Mouse (Mus musculus) hindbrain, embryonic 14.5 days (tissue): ENCODE results near the gene Cyb5b. TPM values are rescaled to one million over a fixed set of nuclear protein-coding genes. Genes with fewer than 3 reads are reported as not detected.

Experiments used
- ATAC-seq: fragments of 200-750 bp; cut with Nextera tagmentation; 2 replicates; pipeline ENCODE4 v1.8.0; 2017; ENCODE audit warnings: moderate number of reproducible peaks, mild to moderate bottlenecking, moderate TSS enrichment, moderate library complexity; ENCODE audit not compliant: low FRiP score
- DNase-seq: peaks from one replicate; pipeline ENCODE4 v3.0.0-alpha.2; 2015; ENCODE audit warnings: low spot score
- H3K27ac ChIP-seq: fragments of 300-500 bp; sonication (generic); 2 replicates; pipeline ENCODE4 v1.5.1; 2014; ENCODE audit warnings: mild to moderate bottlenecking, moderate library complexity
- H3K27me3 ChIP-seq: fragments of 300-500 bp; sonication (generic); 2 replicates; pipeline ENCODE4 v1.6.1; 2014; ENCODE audit warnings: mild to moderate bottlenecking, low read length, mixed read lengths; ENCODE audit not compliant: control insufficient read depth, insufficient read depth
- H3K36me3 ChIP-seq: fragments of 300-500 bp; sonication (generic); replicated peaks from 2 replicates; pipeline ENCODE4 v1.6.1; 2014; ENCODE audit not compliant: control insufficient read depth, insufficient read depth
- H3K4me1 ChIP-seq: fragments of 300-500 bp; sonication (generic); replicated peaks from 2 replicates; pipeline ENCODE4 v1.6.1; 2014; ENCODE audit warnings: antibody characterized with exemption, low read length, mixed read lengths; ENCODE audit not compliant: control insufficient read depth, insufficient read depth
- H3K4me2 ChIP-seq: fragments of 300-500 bp; sonication (generic); replicated peaks from 2 replicates; pipeline ENCODE4 v1.6.1; 2014; ENCODE audit warnings: mild to moderate bottlenecking, moderate library complexity
- H3K4me3 ChIP-seq: fragments of 300-500 bp; sonication (generic); replicated peaks from 2 replicates; pipeline ENCODE4 v1.5.1; 2014; ENCODE audit warnings: mild to moderate bottlenecking, low read length
- H3K9ac ChIP-seq: fragments of 300-500 bp; sonication (generic); 2 replicates; pipeline ENCODE4 v1.6.1; 2014
- H3K9me3 ChIP-seq: fragments of 300-500 bp; sonication (generic); 2 replicates; pipeline ENCODE4 v1.6.1; 2016; ENCODE audit warnings: low read length; ENCODE audit not compliant: control insufficient read depth
- WGBS: fragments of 180-500 bp; shearing (Covaris S2); extraction: QIAGEN DNeasy Blood & Tissue Kit; methylation state at CpG from one replicate; pipeline ENCODE4 v1.1.7; 2014; 5-methylcytosine and 5-hydroxymethylcytosine counted together
- polyA plus RNA-seq: library from polyadenylated mRNA; unstranded; fragments of >200 nt; fragmentation: Nextera tagmentation; extraction: Ambion mirVana; gene quantifications from 2 replicates; pipeline ENCODE4 v1.2.1, GENCODE M21; 2014

The Cyb5b gene
- polyA plus RNA-seq, 1 experiment from 2014 or later: 126 TPM

DNA sequence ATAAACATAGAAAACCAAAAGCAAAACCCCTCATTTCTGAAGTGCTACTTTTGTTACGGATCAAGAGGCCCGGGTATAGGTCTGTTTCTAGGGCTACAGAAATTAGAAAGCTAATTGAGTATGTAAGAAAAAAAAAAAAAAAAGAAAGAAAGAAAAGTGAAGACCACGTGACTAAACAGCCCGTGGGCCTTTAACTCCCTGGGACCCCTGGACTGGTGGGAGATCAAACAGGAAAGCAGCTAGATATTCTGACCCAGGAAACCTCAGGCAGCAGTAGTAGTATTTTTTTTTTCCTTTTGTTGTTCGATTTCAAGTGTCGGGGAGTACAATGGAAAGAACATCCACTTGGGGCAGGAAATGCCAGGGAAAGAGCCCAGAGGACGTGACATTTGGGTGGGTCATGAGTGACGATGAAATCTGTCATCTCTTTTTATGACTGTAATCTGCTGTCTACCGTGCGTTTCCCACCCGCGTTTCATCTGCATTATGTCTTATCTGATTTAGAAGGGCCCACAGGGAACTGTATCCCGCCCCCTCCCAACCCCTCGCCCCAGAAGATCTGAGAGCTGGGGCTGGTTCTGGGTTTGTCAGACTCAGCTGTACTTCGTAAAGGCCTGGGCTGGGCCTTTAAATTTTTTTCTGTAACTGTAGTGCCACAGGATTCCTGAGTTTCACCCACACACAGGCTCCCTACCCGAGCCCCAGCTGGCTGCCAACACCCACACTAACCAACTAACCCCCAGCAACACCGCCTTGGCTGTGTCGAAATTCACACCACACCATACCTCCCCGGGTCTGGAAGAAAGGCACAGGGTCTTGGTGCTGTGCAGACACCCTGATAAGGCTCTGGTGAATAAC lies 36.1 kb upstream of the Cyb5b start:
- Histone ChIP-seq H3K9ac (no peak overlapping the region), H3K4me2 (0 out of 2 replicates have a peak overlapping the region, but pooled peaks have one; percentile 7), H3K36me3 (no peaks in the 10 kb centered on the region), H3K27me3 (no peaks in the 10 kb centered on the region), H3K9me3 (no peaks in the 10 kb centered on the region), H3K4me1 (no peaks in the 10 kb centered on the region), H3K27ac (no peak overlapping the region), H3K4me3 (no peak overlapping the region)
- DNase-seq (no peak), ATAC-seq (no peak)
- WGBS: 61% methylated on average over 19 of the region's 19 CpGs

DNA sequence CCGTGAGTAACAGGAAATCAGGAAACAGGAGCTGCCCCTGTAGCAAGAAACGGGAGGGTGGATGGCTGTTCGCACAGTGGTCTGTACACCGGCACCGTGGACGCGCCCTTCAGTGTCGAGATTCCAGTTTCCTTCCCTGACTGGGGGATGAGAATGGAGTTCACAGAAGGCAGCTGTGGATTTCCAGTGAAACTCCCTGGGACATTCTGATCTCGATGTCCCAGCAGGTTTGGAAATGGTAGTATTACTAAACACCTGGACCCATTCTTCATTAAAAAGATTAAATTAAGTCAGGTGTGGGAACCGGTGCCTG lies 35.5 kb upstream of the Cyb5b start:
- WGBS: 86% methylated on average over 10 of the region's 10 CpGs
- no peak for ATAC-seq
- no peak overlapping the region for H3K9ac ChIP-seq
- no peaks in the 10 kb centered on the region for H3K36me3 ChIP-seq
- H3K4me3 ChIP-seq: no peak overlapping the region
- H3K4me1 ChIP-seq: no peaks in the 10 kb centered on the region
- H3K9me3 ChIP-seq: no peaks in the 10 kb centered on the region
- DNase-seq: no peak
- H3K4me2 ChIP-seq: no peak overlapping the region
- no peak overlapping the region for H3K27ac ChIP-seq
- H3K27me3 ChIP-seq: no peaks in the 10 kb centered on the region

DNA sequence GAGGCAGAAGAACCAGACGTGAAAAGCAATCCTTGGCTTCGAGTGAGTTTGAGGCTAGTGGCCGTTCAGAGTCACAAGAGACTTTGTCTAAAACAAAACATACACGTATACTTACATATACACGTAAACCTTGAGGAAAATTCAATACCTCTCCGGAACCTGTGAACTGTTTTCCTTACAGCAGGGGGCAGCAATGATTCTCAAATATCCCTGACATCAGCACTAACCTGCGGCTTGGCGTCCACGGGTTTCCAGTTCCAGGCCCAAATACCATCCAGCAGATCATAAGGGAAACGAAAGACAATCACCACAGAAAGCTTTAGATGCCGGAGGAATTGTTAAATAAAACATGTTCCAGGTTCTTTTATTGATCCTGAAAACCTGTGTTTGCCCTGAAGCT lies 34.4 kb upstream of the Cyb5b start:
- Histone ChIP-seq H3K9ac (no peak overlapping the region), H3K4me2 (no peak overlapping the region), H3K4me1 (no peaks in the 10 kb centered on the region), H3K36me3 (no peaks in the 10 kb centered on the region), H3K27ac (no peak overlapping the region), H3K9me3 (no peaks in the 10 kb centered on the region), H3K27me3 (no peaks in the 10 kb centered on the region), H3K4me3 (no peak overlapping the region)
- WGBS: 14% methylated on average over 11 of the region's 11 CpGs
- DNase-seq (peak; percentile 84), ATAC-seq (no peak)

DNA sequence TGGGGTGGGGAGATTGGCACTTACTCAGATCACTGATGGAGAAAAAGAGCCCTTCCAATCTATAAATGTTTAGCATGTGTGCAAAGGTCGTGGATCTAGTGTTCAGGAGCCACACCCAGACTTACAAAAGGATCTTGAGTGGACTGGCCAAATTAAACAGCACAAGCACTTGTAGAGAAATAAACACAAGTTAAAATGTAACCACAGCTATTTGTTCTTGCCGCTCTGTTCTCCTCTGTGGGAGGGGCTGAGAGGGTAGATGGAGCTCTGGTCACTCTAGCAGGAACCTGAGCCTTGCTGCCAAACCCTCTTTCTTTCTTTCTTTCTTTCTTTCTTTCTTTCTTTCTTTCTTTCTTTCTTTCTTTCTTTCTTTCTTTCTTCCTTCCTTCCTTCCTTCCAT lies 33.4 kb upstream of the Cyb5b start:
- no peaks in the 10 kb centered on the region for H3K36me3 ChIP-seq
- H3K4me1 ChIP-seq: no peaks in the 10 kb centered on the region
- no peak overlapping the region for H3K27ac ChIP-seq
- no peaks in the 10 kb centered on the region for H3K9me3 ChIP-seq
- 50% methylated on average over 2 of the region's 2 CpGs for WGBS
- H3K4me3 ChIP-seq: no peak overlapping the region
- no peaks in the 10 kb centered on the region for H3K27me3 ChIP-seq
- ATAC-seq (no peak), DNase-seq (no peak)
- no peak overlapping the region for H3K4me2 ChIP-seq
- H3K9ac ChIP-seq: no peak overlapping the region

DNA sequence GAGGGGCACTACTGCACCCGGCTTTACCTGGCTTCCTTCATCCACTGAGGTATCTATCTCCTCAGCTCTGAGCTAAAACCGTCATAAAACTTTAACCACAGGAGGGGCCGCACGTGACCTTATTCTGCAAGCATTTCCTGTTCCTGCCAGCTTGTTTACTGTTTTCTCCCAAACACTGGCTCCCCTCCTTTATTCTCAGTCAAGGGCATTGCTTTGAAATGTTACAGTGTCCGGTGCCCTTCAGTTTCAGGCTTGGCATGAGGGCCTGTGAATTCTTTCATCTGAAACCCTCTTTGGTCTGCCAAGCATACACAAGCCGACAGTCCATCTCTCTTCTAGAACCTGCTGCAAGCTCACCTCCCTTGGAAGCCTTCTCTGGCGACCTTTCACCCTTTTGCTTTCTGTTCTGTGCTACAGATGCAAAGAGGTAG lies 31.6 kb upstream of the Cyb5b start:
- no peak overlapping the region for H3K4me2 ChIP-seq
- H3K9me3 ChIP-seq: no peaks in the 10 kb centered on the region
- H3K4me1 ChIP-seq: no peaks in the 10 kb centered on the region
- H3K9ac ChIP-seq: no peak overlapping the region
- ATAC-seq (no peak), DNase-seq (no peak)
- H3K4me3 ChIP-seq: no peak overlapping the region
- H3K27me3 ChIP-seq: no peaks in the 10 kb centered on the region
- H3K36me3 ChIP-seq: no peaks in the 10 kb centered on the region
- H3K27ac ChIP-seq: no peak overlapping the region
- 66% methylated on average over 7 of the region's 7 CpGs for WGBS

DNA sequence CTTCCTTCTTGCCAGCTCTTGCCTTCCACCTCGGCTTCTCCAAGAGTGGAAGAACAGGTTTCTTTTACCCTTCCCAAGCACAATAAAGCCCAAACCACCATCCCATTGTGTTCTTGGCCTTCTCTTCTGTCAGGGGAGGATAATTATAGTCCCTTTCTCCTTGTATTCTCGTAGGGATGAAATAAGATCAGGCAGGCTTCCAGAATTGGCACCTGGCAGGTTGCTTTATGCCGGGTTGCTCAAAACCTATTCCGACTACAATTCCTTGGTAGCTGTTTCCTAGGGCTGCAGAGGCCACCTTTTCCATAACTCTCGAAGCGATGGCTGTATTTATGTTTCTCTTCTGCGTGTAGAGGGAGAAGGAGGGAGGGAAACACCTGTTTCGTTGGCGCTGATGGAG lies 31.0 kb upstream of the Cyb5b start:
- no peaks in the 10 kb centered on the region for H3K27me3 ChIP-seq
- no peak overlapping the region for H3K4me3 ChIP-seq
- no peak for DNase-seq
- H3K4me2 ChIP-seq: no peak overlapping the region
- no peaks in the 10 kb centered on the region for H3K4me1 ChIP-seq
- WGBS: 75% methylated on average over 9 of the region's 9 CpGs
- no peak for ATAC-seq
- no peak overlapping the region for H3K9ac ChIP-seq
- H3K9me3 ChIP-seq: no peaks in the 10 kb centered on the region
- no peaks in the 10 kb centered on the region for H3K36me3 ChIP-seq
- H3K27ac ChIP-seq: no peak overlapping the region

DNA sequence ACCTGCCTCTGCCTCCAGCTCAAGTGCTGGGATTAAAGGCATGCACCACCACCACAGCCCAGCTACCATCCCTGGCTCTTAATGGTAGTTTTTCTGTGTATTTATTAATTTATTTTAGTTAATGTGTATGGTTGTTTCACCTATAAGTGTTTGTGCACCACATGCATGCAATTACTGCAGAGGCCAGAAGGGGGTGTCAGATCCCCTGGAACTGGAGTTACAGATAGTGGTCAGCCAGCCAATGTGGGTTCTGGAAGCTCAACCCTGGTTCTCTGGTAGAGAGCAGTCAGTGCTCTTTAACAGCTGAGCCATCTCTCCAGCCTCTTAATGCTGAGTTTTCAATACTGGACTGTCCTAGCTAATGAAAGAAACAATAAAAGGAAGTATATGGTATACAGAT lies 29.6 kb upstream of the Cyb5b start:
- no peak overlapping the region for H3K9ac ChIP-seq
- H3K4me1 ChIP-seq: no peaks in the 10 kb centered on the region
- H3K27me3 ChIP-seq: no peaks in the 10 kb centered on the region
- no peak overlapping the region for H3K4me3 ChIP-seq
- DNase-seq: no peak
- H3K4me2 ChIP-seq: no peak overlapping the region
- no peak for ATAC-seq
- H3K9me3 ChIP-seq: no peaks in the 10 kb centered on the region
- H3K27ac ChIP-seq: no peak overlapping the region
- no peaks in the 10 kb centered on the region for H3K36me3 ChIP-seq

DNA sequence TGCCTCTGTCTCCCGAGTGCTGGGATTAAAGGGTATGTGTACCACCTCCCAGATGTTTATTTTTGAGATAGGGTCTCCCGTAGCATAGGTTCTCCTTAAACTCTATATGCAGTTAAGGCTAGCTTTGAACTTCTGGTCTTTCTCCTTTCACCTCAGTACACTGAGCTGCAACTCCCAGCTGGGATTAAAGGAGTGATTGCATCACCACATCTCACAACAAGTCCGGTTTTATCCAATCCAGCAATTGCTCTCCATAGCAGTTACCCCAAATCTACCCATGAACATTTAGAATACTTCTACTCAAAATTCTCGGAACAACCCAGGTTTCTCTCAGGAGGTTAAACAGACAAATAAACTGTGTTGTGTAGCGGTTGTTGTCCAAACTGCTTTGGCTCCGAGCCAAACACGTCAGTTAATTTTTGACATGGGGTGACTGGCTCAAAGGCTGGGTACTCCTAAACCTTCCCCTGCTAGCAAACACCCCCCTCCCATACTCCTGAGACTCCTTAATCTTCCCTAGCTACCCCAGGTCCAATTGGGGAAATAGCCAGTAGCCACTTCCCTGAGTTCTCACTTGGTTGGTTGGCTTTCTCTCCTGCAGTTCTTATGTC lies 28.7 kb upstream of the Cyb5b start:
- Histone ChIP-seq H3K27ac (no peak overlapping the region), H3K9ac (no peak overlapping the region), H3K36me3 (no peaks in the 10 kb centered on the region), H3K9me3 (no peaks in the 10 kb centered on the region), H3K4me1 (no peaks in the 10 kb centered on the region), H3K4me2 (no peak overlapping the region), H3K27me3 (no peaks in the 10 kb centered on the region), H3K4me3 (no peak overlapping the region)
- no peak for ATAC-seq
- 91% methylated on average over 7 of the region's 7 CpGs for WGBS
- DNase-seq: no peak

DNA sequence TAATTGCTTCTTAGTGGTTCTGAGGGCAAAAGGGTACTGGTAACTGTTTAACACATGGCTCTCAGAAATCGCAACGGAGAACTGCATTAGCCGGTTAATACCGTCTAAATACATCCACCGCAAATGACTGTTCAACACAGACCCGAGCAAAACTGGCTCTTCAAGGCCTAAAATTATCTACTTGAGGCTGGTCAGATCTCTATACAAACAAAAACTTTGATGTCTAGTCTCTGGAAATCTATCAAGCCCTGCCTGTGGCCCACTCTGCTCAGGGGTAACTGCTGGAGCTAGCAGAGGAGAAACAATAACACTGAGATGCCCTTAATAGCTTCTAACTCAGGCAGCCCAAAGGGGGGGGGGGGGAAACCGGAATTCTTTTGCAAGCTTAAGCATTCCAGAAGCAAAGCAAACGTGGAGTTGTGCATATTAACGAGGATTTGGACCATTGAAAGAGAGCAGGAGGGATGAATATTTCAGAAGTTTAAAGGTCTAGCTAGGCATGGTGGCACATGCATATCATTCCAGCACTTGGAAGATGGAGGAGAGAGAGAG lies 27.3 kb upstream of the Cyb5b start:
- DNase-seq: no peak

More for the DNA sequence above, 27.3 kb upstream of the Cyb5b start:
- Histone ChIP-seq H3K4me2 (no peak overlapping the region), H3K9me3 (no peaks in the 10 kb centered on the region), H3K36me3 (no peaks in the 10 kb centered on the region), H3K4me1 (no peaks in the 10 kb centered on the region), H3K4me3 (no peak overlapping the region), H3K9ac (no peak overlapping the region), H3K27ac (no peak overlapping the region), H3K27me3 (no peaks in the 10 kb centered on the region)
- no peak for ATAC-seq
- 23% methylated on average over 9 of the region's 9 CpGs for WGBS
